Mouse (Mus musculus): ENCODE results near the gene Trim27. TPM values are rescaled to one million over a fixed set of nuclear protein-coding genes. Genes with fewer than 3 reads are reported as not detected.

Trim27 gene
- polyA plus RNA-seq, 1 experiment from 2014 or later = 70.1 TPM

DNA sequence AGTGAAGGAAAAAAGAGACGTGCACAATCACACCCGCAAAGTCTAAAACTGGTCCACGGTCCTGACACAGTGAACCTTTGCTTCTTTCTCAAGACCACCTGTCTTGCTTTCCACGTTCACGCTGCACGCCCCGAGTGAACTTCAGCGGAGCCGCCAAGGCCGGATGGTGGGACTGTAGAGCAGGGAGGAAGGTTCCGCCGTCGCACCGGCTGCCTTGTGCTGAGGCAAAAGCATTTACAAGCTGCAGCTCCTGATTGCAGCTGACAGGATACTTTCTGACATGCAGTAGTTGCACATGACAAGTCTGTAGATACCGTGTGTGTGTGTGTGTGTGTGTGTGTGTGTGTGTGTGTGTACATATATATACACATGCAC lies 8.1 kb upstream of the Trim27 start:
- peaks cover 16% of the 10 kb centered on the region for H3K4me1 ChIP-seq (ENCODE audit: control insufficient read depth, insufficient read depth, low read depth, low read length)
- peak overlapping the region; percentile 19; the same call in 1 of the 2 replicates for H3K9ac ChIP-seq (ENCODE audit: low read depth, low read length)
- H3K27ac ChIP-seq (ENCODE audit: low read depth, low read length) = no peak overlapping the region
- no peaks in the 10 kb centered on the region for H3K9me3 ChIP-seq (ENCODE audit: control insufficient read depth, low read length)
- no peaks in the 10 kb centered on the region for H3K36me3 ChIP-seq (ENCODE audit: control insufficient read depth, insufficient read depth, low read length)
- peak overlapping the region; percentile 48 for H3K4me3 ChIP-seq (ENCODE audit: low read length)
- H3K27me3 ChIP-seq (replicated peaks; ENCODE audit: control insufficient read depth, insufficient read depth, low read length) = no peaks in the 10 kb centered on the region
- peak overlapping the region; percentile 63 for H3K4me2 ChIP-seq (ENCODE audit: low read length)
- no peak for ATAC-seq
- WGBS = 10% methylated on average over 15 of the region's 15 CpGs

DNA sequence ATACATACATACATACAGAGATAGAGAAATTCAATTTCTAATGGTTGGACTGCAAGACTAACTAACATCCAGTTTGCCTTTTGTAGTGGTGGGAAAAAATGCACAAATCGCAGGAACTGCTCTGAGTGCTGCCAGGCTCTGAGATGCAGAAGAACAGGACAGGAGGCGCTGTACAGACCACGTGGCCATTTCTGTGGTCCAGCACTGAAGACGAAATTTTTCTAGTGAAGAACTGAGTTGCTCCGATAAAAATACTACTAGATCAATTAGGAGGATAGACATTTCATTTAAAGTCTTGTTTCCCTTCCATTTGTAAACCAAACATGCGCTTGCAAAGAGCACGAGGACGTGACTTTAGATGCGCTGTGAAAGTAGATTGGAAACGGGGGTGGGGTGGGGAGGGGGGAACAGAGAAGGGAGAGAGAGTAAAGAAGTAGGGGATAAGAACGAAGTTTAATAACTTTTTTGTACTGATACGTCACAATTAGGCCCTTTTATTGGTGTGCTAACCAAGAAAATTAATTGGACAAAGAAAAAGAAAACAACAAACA lies 7.6 kb upstream of the Trim27 start:
- H3K4me3 ChIP-seq (ENCODE audit: low read length) = peak overlapping the region; percentile 48

DNA sequence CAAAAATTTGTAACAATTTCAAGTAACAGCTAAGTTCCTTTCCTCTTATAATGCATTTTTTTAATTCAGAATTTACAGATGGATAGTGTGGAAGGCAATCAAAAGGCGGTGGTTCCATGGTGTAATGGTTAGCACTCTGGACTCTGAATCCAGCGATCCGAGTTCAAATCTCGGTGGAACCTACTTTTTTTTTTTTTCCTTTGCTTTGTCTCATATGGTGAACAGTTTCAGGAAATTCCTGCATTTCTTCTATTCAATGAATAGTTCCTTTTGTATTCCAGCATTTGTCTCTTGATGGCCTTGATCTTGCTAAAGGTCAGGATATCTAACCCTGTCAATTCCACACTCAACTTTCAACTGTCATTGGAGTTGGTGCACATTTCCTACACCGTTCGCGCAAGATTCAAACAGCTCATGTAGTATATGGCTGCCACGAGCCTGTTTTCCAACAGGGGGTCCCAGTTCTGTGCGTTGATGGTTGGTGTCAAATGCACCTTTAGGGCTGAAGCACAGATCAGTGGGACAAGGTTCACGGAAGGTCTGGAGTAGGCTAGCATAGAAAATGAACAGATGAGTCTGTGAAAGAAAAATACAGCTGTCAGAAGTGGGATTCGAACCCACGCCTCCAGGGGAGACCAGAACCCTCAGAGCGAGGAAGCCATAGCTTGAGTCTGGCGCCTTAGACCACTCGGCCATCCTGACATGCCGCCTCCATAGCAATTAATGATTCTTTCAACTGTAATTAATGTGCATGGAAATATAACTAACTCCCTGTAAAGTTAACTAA lies 6.8 kb upstream of the Trim27 start:
- peak; percentile 71 for ATAC-seq
- WGBS = under 1% methylated on average over 16 of the region's 16 CpGs
- 0 out of 2 replicates have a peak overlapping the region, but pooled peaks have one; percentile 3 for H3K27ac ChIP-seq (ENCODE audit: low read depth, low read length)
- no peaks in the 10 kb centered on the region for H3K9me3 ChIP-seq (ENCODE audit: control insufficient read depth, low read length)
- H3K4me1 ChIP-seq (ENCODE audit: control insufficient read depth, insufficient read depth, low read depth, low read length) = peaks cover 13% of the 10 kb centered on the region
- H3K4me2 ChIP-seq (ENCODE audit: low read length) = peak overlapping the region; percentile 63
- peak overlapping the region; percentile 48 for H3K4me3 ChIP-seq (ENCODE audit: low read length)
- H3K36me3 ChIP-seq (ENCODE audit: control insufficient read depth, insufficient read depth, low read length) = no peaks in the 10 kb centered on the region
- H3K27me3 ChIP-seq (replicated peaks; ENCODE audit: control insufficient read depth, insufficient read depth, low read length) = no peaks in the 10 kb centered on the region
- H3K9ac ChIP-seq (ENCODE audit: low read depth, low read length) = peak overlapping the region; percentile 12; the same call in 1 of the 2 replicates

More for the DNA sequence above, 7.6 kb upstream of the Trim27 start:
- Histone ChIP-seq H3K9me3 (ENCODE audit: control insufficient read depth, low read length) (no peaks in the 10 kb centered on the region), H3K27me3 (replicated peaks; ENCODE audit: control insufficient read depth, insufficient read depth, low read length) (no peaks in the 10 kb centered on the region), H3K36me3 (ENCODE audit: control insufficient read depth, insufficient read depth, low read length) (no peaks in the 10 kb centered on the region), H3K9ac (ENCODE audit: low read depth, low read length) (peak overlapping the region; percentile 39; the same call in 1 of the 2 replicates), H3K4me1 (ENCODE audit: control insufficient read depth, insufficient read depth, low read depth, low read length) (peaks cover 13% of the 10 kb centered on the region), H3K27ac (ENCODE audit: low read depth, low read length) (no peak overlapping the region), H3K4me2 (ENCODE audit: low read length) (peak overlapping the region; percentile 63)
- under 1% methylated on average over 12 of the region's 12 CpGs for WGBS
- no peak for ATAC-seq

DNA sequence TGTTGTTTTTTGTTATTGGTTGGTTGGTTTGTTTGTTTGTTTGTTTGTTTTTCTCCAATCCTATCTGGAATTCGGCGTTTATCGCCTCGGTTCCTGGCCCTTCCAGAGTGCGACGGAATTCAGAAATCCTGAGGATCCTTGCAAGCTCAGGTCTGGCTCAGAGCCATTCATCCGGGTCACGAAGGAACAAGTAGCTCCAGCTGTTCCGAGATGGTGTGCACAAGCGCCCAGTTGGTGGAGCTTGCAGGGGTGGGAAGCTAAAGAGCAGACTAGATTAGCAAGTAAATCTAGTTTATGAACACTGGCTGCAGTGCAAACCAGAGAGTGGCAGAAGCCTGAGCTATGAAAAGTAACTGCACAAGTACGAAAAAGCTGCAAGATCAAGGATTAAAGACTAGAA lies 6.2 kb upstream of the Trim27 start:
- peak overlapping the region; percentile 40 for H3K4me3 ChIP-seq (ENCODE audit: low read length)
- no peaks in the 10 kb centered on the region for H3K27me3 ChIP-seq (replicated peaks; ENCODE audit: control insufficient read depth, insufficient read depth, low read length)
- peak overlapping the region; percentile 50 for H3K9ac ChIP-seq (ENCODE audit: low read depth, low read length)
- no peaks in the 10 kb centered on the region for H3K36me3 ChIP-seq (ENCODE audit: control insufficient read depth, insufficient read depth, low read length)
- WGBS = under 1% methylated on average over 11 of the region's 11 CpGs
- peaks cover 13% of the 10 kb centered on the region for H3K4me1 ChIP-seq (ENCODE audit: control insufficient read depth, insufficient read depth, low read depth, low read length)
- peak overlapping the region; percentile 31; the same call in 1 of the 2 replicates for H3K27ac ChIP-seq (ENCODE audit: low read depth, low read length)
- H3K9me3 ChIP-seq (ENCODE audit: control insufficient read depth, low read length) = no peaks in the 10 kb centered on the region
- peak overlapping the region; percentile 63 for H3K4me2 ChIP-seq (ENCODE audit: low read length)
- ATAC-seq = no peak

DNA sequence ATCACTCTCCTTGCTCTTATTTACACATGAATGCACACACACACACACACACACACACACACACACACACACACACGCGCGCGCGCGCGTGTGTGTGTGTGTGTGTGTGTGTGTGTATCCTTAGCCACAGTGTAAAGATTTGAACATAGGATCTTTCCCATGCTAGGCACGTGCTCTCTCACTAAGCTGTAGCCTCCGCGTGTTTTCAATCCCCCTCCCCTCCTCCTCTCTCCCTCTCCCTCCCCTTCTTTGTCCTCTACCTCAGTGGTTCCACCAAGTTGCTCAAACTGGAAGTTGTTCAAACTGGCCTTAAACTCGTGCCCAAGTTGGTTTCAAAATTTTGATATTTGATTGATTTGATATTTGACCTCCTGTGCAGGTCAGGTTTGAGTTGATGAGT lies 2.5 kb upstream of the Trim27 start:
- 66% methylated on average over 11 of the region's 11 CpGs for WGBS
- H3K9me3 ChIP-seq (ENCODE audit: control insufficient read depth, low read length) = no peaks in the 10 kb centered on the region
- peaks cover 18% of the 10 kb centered on the region for H3K4me1 ChIP-seq (ENCODE audit: control insufficient read depth, insufficient read depth, low read depth, low read length)
- no peaks in the 10 kb centered on the region for H3K36me3 ChIP-seq (ENCODE audit: control insufficient read depth, insufficient read depth, low read length)
- H3K27ac ChIP-seq (ENCODE audit: low read depth, low read length) = no peak overlapping the region
- no peak for ATAC-seq
- H3K4me3 ChIP-seq (ENCODE audit: low read length) = no peak overlapping the region
- no peaks in the 10 kb centered on the region for H3K27me3 ChIP-seq (replicated peaks; ENCODE audit: control insufficient read depth, insufficient read depth, low read length)
- H3K9ac ChIP-seq (ENCODE audit: low read depth, low read length) = no peak overlapping the region
- no peak overlapping the region for H3K4me2 ChIP-seq (ENCODE audit: low read length)

DNA sequence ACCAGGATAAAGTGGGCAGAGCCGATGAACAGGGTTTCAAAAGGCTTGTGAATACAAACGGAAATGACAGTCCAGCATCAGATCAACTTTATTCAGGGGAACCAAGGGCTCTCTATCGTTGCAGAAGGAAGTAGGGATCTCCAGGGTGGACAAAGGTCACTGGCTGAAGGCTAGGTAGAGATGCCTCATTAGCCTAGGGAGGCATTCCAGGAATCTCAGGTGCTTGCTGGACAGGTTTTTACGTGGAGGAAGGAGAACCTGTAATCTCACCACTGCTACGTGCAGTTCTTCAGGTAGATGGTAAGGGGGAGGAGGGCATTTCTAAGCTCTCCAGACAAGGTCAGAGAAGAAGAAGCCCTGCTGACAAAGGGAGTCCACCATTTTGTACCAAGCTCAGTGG lies 1.6 kb upstream of the Trim27 start:
- Histone ChIP-seq H3K9me3 (ENCODE audit: control insufficient read depth, low read length) (no peaks in the 10 kb centered on the region), H3K27ac (ENCODE audit: low read depth, low read length) (no peak overlapping the region), H3K4me3 (ENCODE audit: low read length) (no peak overlapping the region), H3K9ac (ENCODE audit: low read depth, low read length) (no peak overlapping the region), H3K4me2 (ENCODE audit: low read length) (no peak overlapping the region), H3K27me3 (replicated peaks; ENCODE audit: control insufficient read depth, insufficient read depth, low read length) (no peaks in the 10 kb centered on the region), H3K36me3 (ENCODE audit: control insufficient read depth, insufficient read depth, low read length) (no peaks in the 10 kb centered on the region), H3K4me1 (ENCODE audit: control insufficient read depth, insufficient read depth, low read depth, low read length) (peaks cover 21% of the 10 kb centered on the region)
- WGBS = 76% methylated on average over 5 of the region's 5 CpGs
- ATAC-seq = no peak

DNA sequence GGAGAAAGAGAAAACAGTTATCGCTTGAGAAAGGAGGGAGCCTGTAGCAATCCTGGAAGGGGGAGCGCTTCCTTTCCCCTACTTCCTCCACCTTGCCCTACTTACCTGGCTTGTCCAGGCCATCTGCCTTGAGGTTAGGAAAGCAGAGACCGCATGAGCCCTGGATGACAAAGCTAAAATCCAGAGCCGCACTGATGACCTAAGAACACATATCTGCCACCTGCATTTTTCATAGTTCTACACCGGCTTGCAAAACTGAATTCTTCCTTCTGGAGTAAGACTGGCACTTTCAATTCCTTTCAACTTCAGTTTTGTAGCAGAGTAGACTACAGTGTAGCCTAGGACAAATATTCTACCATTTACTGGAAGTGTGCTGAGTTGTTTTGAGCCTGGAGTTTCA lies 881 bp upstream of the Trim27 start:
- no peak overlapping the region for H3K4me2 ChIP-seq (ENCODE audit: low read length)
- no peak overlapping the region for H3K9ac ChIP-seq (ENCODE audit: low read depth, low read length)
- H3K9me3 ChIP-seq (ENCODE audit: control insufficient read depth, low read length) = no peaks in the 10 kb centered on the region
- H3K4me1 ChIP-seq (ENCODE audit: control insufficient read depth, insufficient read depth, low read depth, low read length) = peaks cover 17% of the 10 kb centered on the region
- no peaks in the 10 kb centered on the region for H3K36me3 ChIP-seq (ENCODE audit: control insufficient read depth, insufficient read depth, low read length)
- no peak for ATAC-seq
- H3K27ac ChIP-seq (ENCODE audit: low read depth, low read length) = no peak overlapping the region
- WGBS = 81% methylated on average over 5 of the region's 5 CpGs
- no peak overlapping the region for H3K4me3 ChIP-seq (ENCODE audit: low read length)
- no peaks in the 10 kb centered on the region for H3K27me3 ChIP-seq (replicated peaks; ENCODE audit: control insufficient read depth, insufficient read depth, low read length)

DNA sequence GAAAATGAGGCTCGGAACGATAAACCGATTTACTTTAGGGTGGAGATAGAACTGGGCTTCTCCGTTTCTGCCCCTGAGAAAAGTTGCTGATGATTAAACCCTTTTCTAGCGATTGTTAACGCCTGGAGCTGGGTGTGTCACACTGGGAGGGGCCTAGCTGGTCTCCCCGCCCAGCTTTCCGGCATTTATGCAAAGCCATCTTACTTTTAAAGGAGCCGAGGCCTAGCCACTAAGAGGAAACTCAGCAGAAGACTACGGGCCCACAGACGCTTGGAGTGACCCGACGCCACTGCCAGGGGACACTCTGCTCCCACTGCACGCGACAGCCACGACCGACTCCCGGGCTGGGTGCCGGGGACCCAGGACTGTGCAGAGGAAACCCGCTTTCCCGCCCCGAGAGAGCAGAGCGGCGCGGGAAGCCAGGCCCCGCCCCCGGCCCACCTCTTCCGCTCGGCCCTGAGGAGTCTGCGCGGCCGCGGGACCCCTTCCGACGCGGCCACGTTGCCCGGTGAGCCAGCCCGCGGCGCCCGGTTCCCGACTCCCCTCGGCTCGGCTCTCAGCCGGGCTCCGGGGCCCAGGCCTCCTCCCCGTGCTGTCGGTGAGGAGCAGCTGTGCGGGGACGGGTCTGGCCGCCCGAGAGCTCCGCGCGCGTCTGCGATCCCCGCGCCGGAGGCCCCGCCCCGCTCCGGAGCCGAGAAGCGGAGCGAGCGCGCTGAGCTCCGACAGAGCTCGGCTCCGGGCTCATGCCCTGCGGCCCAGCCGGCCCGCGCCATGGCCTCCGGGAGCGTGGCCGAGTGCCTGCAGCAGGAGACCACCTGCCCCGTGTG lies 692 bp downstream of the Trim27 start:
- Histone ChIP-seq H3K9ac (ENCODE audit: low read depth, low read length) (peak overlapping the region; percentile 87), H3K4me2 (ENCODE audit: low read length) (peak overlapping the region; percentile 61), H3K9me3 (ENCODE audit: control insufficient read depth, low read length) (no peaks in the 10 kb centered on the region), H3K4me1 (ENCODE audit: control insufficient read depth, insufficient read depth, low read depth, low read length) (peaks cover 16% of the 10 kb centered on the region), H3K36me3 (ENCODE audit: control insufficient read depth, insufficient read depth, low read length) (peaks cover 7% of the 10 kb centered on the region), H3K27me3 (replicated peaks; ENCODE audit: control insufficient read depth, insufficient read depth, low read length) (no peaks in the 10 kb centered on the region), H3K27ac (ENCODE audit: low read depth, low read length) (peak overlapping the region; percentile 94), H3K4me3 (ENCODE audit: low read length) (peak overlapping the region; percentile 99)
- ATAC-seq = peak; percentile 98
- WGBS = under 1% methylated on average over 63 of the region's 80 CpGs
